Mouse (Mus musculus): Measurements from ENCODE around the gene Nudt4. TPM values are rescaled to one million over a fixed set of nuclear protein-coding genes. Genes with fewer than 3 reads are reported as not detected.

The Nudt4 gene
- total and polyA plus RNA-seq, 2 experiments from 2014 or later, result 58.5 to 65.9 TPM

DNA sequence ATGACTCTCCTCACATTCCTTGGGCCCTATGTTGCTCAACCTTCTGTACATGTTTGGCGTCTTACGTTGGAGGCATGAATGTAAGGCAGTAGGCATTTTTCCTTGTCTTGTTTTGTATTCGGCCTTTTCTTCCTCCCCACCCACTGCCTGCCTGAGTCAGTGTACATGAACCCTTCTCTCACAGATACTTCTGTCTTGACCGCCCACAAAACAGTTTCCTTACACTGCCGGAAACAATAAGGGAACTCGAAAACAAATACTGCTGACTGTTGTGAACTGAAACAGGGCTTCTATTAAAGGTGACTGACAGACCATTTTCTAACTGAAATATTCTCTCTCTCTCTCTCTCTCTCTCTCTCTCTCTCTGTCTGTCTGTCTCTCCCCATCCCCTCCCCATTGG is 55.2 kb downstream of the Nudt4 start:
- no peak for TF ChIP-seq CTCF (IDR thresholded peaks at IDR 0.05)
- DNase-seq (ENCODE audit: low spot score), result no peak
- no peak overlapping the region for H3K27ac ChIP-seq (ENCODE audit: low read depth, low read length)
- no peak for ATAC-seq (ENCODE audit: low FRiP score)
- no peak overlapping the region for H3K9ac ChIP-seq (replicated peaks; ENCODE audit: low read length, poor library complexity, severe bottlenecking)
- no peaks in the 10 kb centered on the region for H3K4me1 ChIP-seq (ENCODE audit: insufficient read depth, low read length)
- H3K36me3 ChIP-seq (ENCODE audit: insufficient read depth, low read length), result no peaks in the 10 kb centered on the region
- no peak overlapping the region for H3K4me3 ChIP-seq (ENCODE audit: low read depth, low read length)
- 83% methylated on average over 6 of the region's 6 CpGs for WGBS
- H3K4me2 ChIP-seq (ENCODE audit: low read depth, low read length, poor library complexity, severe bottlenecking), result no peak overlapping the region
- H3K9me3 ChIP-seq (ENCODE audit: low read length), result no peaks in the 10 kb centered on the region
- no peaks in the 10 kb centered on the region for H3K27me3 ChIP-seq (ENCODE audit: insufficient read depth, low read length)

- ATAC-seq (ENCODE audit: low FRiP score) (no peak), DNase-seq (ENCODE audit: low spot score) (no peak)
- Histone ChIP-seq H3K9ac (replicated peaks; ENCODE audit: low read length, poor library complexity, severe bottlenecking) (no peak overlapping the region), H3K27ac (ENCODE audit: low read depth, low read length) (no peak overlapping the region), H3K9me3 (ENCODE audit: low read length) (no peaks in the 10 kb centered on the region), H3K36me3 (ENCODE audit: insufficient read depth, low read length) (no peaks in the 10 kb centered on the region), H3K27me3 (ENCODE audit: insufficient read depth, low read length) (no peaks in the 10 kb centered on the region), H3K4me1 (ENCODE audit: insufficient read depth, low read length) (no peaks in the 10 kb centered on the region), H3K4me2 (ENCODE audit: low read depth, low read length, poor library complexity, severe bottlenecking) (no peak overlapping the region), H3K4me3 (ENCODE audit: low read depth, low read length) (no peak overlapping the region)
- 87% methylated on average over 8 of the region's 8 CpGs for WGBS
- TF ChIP-seq CTCF (IDR thresholded peaks at IDR 0.05), result no peak
Measured at GRCm38 (mm10) chr10:95508126-95508525, 55.8 kb downstream of the Nudt4 start.

DNA sequence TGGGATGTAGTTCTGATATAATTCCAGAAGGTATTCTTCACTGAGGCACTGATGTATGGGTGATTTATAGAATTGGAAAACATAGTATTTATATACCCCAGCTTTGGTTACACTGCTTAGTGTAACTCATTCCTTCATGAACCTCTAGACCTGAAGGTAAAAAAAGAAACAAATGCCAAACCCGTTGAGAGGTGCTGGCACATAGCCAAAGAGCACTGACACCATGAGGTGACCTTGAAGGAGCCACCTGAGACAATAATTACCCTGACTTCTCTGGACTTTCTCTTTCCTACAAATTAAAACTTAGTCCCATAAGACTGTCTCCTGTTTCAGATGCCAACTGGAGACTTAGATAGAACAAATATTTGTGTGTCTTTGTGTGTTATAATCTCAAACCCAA is 59.6 kb downstream of the Nudt4 start:
- no peak for TF ChIP-seq CTCF (IDR thresholded peaks at IDR 0.05)
- H3K9ac ChIP-seq (replicated peaks; ENCODE audit: low read length, poor library complexity, severe bottlenecking), result no peak overlapping the region
- no peak overlapping the region for H3K4me2 ChIP-seq (ENCODE audit: low read depth, low read length, poor library complexity, severe bottlenecking)
- WGBS, result 42% methylated on average over 1 of the region's 1 CpGs
- no peak overlapping the region for H3K27ac ChIP-seq (ENCODE audit: low read depth, low read length)
- no peaks in the 10 kb centered on the region for H3K4me1 ChIP-seq (ENCODE audit: insufficient read depth, low read length)
- H3K4me3 ChIP-seq (ENCODE audit: low read depth, low read length), result no peak overlapping the region
- no peaks in the 10 kb centered on the region for H3K27me3 ChIP-seq (ENCODE audit: insufficient read depth, low read length)
- H3K36me3 ChIP-seq (ENCODE audit: insufficient read depth, low read length), result no peaks in the 10 kb centered on the region
- DNase-seq (ENCODE audit: low spot score) (no peak), ATAC-seq (ENCODE audit: low FRiP score) (no peak)
- H3K9me3 ChIP-seq (ENCODE audit: low read length), result no peaks in the 10 kb centered on the region

DNA sequence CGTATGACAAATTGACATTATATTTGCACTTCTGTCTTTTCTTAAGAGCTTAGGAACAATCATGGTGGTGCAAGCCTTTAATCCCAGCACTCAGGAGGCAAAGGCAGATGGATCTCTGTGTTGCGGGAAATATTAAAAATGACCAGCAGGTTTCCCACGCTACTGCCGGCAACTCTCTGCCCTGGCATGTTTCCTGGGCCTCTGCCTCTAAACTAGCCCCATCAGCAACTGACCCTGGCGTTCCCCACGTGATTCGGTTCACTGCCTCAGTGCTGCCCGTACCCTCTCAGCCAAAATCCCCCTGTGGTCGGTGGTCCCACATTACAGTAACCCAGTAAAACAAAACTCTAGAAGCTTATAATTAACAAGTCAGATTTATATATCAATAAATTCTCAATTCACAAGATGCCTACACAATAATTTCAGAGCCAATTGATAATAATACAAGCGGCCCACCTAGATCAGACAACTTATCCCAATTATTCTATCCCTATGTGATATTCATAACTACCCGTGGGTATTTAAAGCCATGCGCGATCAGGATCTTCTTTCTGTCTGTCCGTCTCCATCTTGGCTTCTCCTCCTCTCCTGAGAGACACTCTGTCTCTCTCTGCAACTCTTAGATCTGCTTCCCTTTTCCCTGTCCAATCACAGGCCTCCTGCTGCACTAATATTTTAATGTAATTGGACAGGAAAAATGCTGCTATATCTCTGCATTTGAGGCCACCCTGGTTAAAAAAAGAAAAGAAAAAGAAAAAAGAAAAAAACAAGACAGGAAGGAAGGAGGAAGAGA is 60.3 kb downstream of the Nudt4 start:
- H3K4me2 ChIP-seq (ENCODE audit: low read depth, low read length, poor library complexity, severe bottlenecking), result no peak overlapping the region
- no peaks in the 10 kb centered on the region for H3K4me1 ChIP-seq (ENCODE audit: insufficient read depth, low read length)
- TF ChIP-seq CTCF (IDR thresholded peaks at IDR 0.05), result no peak
- no peak overlapping the region for H3K9ac ChIP-seq (replicated peaks; ENCODE audit: low read length, poor library complexity, severe bottlenecking)
- no peaks in the 10 kb centered on the region for H3K27me3 ChIP-seq (ENCODE audit: insufficient read depth, low read length)
- WGBS, result 87% methylated on average over 14 of the region's 14 CpGs
- DNase-seq (ENCODE audit: low spot score), result no peak
- no peak for ATAC-seq (ENCODE audit: low FRiP score)
- no peak overlapping the region for H3K27ac ChIP-seq (ENCODE audit: low read depth, low read length)
- no peaks in the 10 kb centered on the region for H3K36me3 ChIP-seq (ENCODE audit: insufficient read depth, low read length)
- no peaks in the 10 kb centered on the region for H3K9me3 ChIP-seq (ENCODE audit: low read length)
- no peak overlapping the region for H3K4me3 ChIP-seq (ENCODE audit: low read depth, low read length)

- no peaks in the 10 kb centered on the region for H3K4me1 ChIP-seq (ENCODE audit: insufficient read depth, low read length)
- no peaks in the 10 kb centered on the region for H3K36me3 ChIP-seq (ENCODE audit: insufficient read depth, low read length)
- peak within 1 kb of the TSS; percentile 88 for H3K27ac ChIP-seq (ENCODE audit: low read depth, low read length)
- 1% methylated on average over 35 of the region's 35 CpGs for WGBS
- no peaks in the 10 kb centered on the region for H3K9me3 ChIP-seq (ENCODE audit: low read length)
- H3K4me2 ChIP-seq (ENCODE audit: low read depth, low read length, poor library complexity, severe bottlenecking), result peak within 1 kb of the TSS; percentile 64
- peak; percentile 95 for ATAC-seq (ENCODE audit: low FRiP score)
- no peak for TF ChIP-seq CTCF (IDR thresholded peaks at IDR 0.05)
- H3K4me3 ChIP-seq (ENCODE audit: low read depth, low read length), result peak within 1 kb of the TSS; percentile 82
- peak; percentile 95 for DNase-seq (ENCODE audit: low spot score)
- no peaks in the 10 kb centered on the region for H3K27me3 ChIP-seq (ENCODE audit: insufficient read depth, low read length)
- peak within 1 kb of the TSS; percentile 77 for H3K9ac ChIP-seq (replicated peaks; ENCODE audit: low read length, poor library complexity, severe bottlenecking)
Measured at GRCm38 (mm10) chr10:95501463-95502081, 62.4 kb downstream of the Nudt4 start, which contains the start of gene Mrpl42. Mrpl42 (minus strand) TSS chr10:95501940.

GRCm38 (mm10) chr10:95501033-95501432 is 62.9 kb downstream of the Nudt4 start:
- Histone ChIP-seq H3K4me2 (ENCODE audit: low read depth, low read length, poor library complexity, severe bottlenecking) (peak overlapping the region; percentile 64), H3K27me3 (ENCODE audit: insufficient read depth, low read length) (no peaks in the 10 kb centered on the region), H3K36me3 (ENCODE audit: insufficient read depth, low read length) (no peaks in the 10 kb centered on the region), H3K4me1 (ENCODE audit: insufficient read depth, low read length) (no peaks in the 10 kb centered on the region), H3K27ac (ENCODE audit: low read depth, low read length) (peak overlapping the region; percentile 88), H3K9me3 (ENCODE audit: low read length) (no peaks in the 10 kb centered on the region), H3K4me3 (ENCODE audit: low read depth, low read length) (peak overlapping the region; percentile 82), H3K9ac (replicated peaks; ENCODE audit: low read length, poor library complexity, severe bottlenecking) (peak overlapping the region; percentile 77)
- DNase-seq (ENCODE audit: low spot score) (peak; percentile 26), ATAC-seq (ENCODE audit: low FRiP score) (no peak)
- TF ChIP-seq CTCF (IDR thresholded peaks at IDR 0.05), result no peak
- WGBS, result 2% methylated on average over 7 of the region's 7 CpGs

Small RNA genes lying within 50 kb of the gene (microRNA-seq; reads per million reads assigned to microRNA genes)
- 4.4 reads per million, percentile 7 among the genes with 10 or more reads in this experiment for gene Mir3058 (ENCODE audit: borderline number of aligned reads)

Other genes with a start within 250 kb of the Nudt4 start
- 8.2 and 10.3 TPM in 2 replicates for gene Cradd, start 240.0 kb downstream of the Nudt4 start, total RNA-seq (2014; rRNA removed)
- 9.2 and 11.5 TPM in 2 replicates for gene Cradd, start 240.0 kb downstream of the Nudt4 start, polyA plus RNA-seq (2015; fragmentation: Nextera tagmentation; extraction: Ambion mirVana)
- gene Socs2, start 147.0 kb downstream of the Nudt4 start, total RNA-seq (2014; rRNA removed), result 68.4 and 72.1 TPM in 2 replicates
- gene Socs2, start 147.0 kb downstream of the Nudt4 start, polyA plus RNA-seq (2015; fragmentation: Nextera tagmentation; extraction: Ambion mirVana), result 102 and 107 TPM in 2 replicates
- gene Mrpl42, start 62.2 kb downstream of the Nudt4 start, total RNA-seq (2014; rRNA removed), result 124 and 125 TPM in 2 replicates
- gene Mrpl42, start 62.2 kb downstream of the Nudt4 start, polyA plus RNA-seq (2015; fragmentation: Nextera tagmentation; extraction: Ambion mirVana), result 239 and 250 TPM in 2 replicates
- 230 and 286 TPM in 2 replicates for gene Ube2n, start 49.0 kb downstream of the Nudt4 start, total RNA-seq (2014; rRNA removed)
- 321 and 322 TPM in 2 replicates for gene Ube2n, start 49.0 kb downstream of the Nudt4 start, polyA plus RNA-seq (2015; fragmentation: Nextera tagmentation; extraction: Ambion mirVana)
- gene Anapc15-ps, start 109.3 kb upstream of the Nudt4 start, total RNA-seq (2014; rRNA removed), result not detected in 2 replicates
- gene Anapc15-ps, start 109.3 kb upstream of the Nudt4 start, polyA plus RNA-seq (2015; fragmentation: Nextera tagmentation; extraction: Ambion mirVana), result not detected in 2 replicates

Measured in midbrain, postnatal 0 days (tissue).